Mouse (Mus musculus): Measurements from ENCODE around the gene Flg.
A peak's percentile ranks its signal among the peaks of the same experiment; 100 is the strongest.

Flg gene

DNA sequence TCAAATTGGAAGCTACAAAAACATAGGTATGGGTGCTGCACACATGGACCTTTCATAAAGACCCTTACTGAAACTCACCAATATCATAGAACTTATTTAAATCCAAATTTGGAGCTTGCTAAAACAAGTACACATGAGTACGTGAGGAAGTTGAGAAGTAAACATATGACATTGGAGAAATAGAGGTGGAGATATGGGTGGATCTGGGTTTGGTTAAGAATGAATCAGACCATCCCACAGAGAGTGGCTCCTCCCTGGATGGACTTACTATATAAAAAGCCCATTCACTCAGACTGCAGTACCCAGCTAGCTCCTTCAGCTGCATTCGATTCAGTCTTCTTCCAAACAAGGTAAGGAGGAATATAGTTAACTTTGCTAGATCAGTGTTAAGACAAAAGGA lies at the start of gene Flg:
Flg (plus strand) TSS at position 301 of the 400 bp plus-strand sequence.
- DNase-seq, result no peak

DNA sequence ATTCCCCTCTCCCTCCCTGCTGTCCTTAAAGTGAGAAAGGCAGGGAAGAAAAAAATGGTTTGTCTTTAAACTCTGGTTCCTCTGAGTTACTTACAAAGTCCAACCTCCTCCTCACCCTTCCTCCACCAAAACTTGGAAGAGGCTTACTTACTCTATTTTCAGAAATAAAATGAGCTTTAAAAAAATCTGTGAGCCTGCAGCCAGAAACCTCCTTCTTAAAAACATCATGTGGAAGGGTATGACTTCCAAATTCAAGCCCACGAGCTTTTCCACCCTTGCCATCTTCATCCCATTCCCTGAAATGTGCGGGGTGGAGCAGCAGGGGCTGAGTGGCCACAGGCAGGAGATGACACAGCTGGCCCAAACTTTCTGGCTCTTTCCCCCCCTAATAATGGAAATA lies 24.2 kb downstream of the Flg start:
- DNase-seq, result no peak

DNA sequence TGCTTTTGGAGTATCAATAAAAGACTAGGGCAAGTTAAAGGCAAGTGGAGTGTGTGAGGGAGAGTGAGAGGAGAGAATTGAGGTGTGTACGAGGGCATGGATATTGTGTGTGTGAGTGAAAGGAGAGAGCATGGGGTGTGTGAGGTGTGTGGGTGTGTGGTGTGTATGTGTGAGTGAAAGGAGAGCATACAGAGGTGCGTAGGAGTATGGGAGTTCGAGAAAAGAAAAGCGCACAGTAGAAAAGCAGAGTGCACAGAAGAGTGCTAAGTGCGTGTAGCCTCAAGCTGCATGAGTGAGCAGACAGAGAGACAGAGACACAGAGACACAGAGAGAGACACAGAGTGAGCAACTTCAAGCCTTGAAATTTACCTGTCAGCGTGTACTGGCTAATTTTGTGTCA lies 26.5 kb downstream of the Flg start:
- DNase-seq, result no peak

DNA sequence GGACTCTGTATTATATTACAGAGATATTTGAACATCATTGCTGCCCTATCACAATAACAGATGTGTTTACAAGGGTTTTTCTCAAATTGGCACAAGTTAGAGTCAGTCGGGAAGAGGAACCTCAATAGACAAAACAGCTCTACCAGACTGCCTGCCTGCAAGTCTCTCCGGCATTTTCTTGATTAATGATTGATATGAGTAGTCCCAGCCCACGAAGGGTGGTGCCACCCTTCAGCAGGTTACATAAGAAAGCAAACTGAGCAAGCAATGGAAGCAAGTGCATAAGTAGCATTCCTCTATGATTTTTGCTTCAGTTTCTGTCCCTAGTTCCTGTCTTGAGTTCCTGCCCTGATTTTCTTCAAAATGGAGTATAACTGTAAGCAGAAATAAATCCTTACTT lies 28.6 kb downstream of the Flg start:
- DNase-seq, result peak; percentile 22 to 37

DNA sequence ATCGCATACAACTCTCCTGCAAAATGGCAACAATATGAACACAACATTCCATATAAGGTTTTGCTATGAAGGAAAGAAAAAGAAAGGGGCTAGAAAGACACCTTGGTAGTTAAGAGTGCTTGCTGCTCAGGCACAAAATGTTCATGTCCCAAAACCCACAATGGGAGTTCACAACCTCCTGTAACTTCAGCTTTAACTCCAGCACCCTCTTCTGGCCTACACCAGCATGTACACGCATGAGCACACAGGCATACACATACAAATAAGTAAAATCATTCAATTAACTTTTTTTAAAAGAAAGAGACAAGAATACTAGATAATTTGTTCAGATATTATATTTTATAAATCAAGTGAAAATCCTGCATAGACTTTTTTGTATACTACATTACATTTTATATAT lies 32.8 kb downstream of the Flg start:
- DNase-seq, result peak; percentile 7 to 26

DNA sequence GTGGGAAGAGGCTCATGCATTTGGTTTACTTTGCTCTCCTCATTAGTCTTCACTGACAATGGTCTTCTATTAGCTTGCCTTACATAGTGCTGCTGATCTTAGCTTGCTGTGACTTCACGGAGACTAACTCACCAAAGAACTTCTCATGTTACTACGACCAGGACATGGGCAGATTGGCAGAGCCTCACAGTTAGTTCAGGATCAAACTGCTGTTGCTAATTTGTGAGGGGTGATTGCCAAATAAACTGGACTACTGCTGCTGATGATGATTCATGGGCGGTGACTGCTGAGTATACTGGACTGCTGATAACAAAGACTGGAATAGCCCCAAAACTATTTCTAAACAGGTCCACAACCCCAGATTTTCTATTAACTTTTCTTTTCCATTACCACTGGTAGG lies 38.0 kb downstream of the Flg start:
- DNase-seq, result no peak

DNA sequence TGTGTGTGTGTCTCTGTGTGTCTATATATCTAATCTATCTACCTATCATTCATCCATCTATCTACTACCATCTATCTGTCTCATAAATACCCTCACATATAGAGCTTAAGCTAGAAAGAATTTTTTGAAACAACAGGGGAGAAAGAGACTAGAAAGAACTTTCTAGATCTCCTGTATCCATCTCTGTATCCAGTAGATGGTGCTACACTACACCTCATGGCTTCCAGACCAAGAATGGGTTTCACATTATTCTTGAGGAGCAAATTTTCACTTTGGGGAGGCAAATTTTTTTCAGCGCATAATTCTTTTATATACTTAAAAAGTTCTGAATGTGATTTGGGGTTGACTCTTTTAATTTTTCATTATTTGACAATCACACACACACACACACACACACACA lies 41.1 kb downstream of the Flg start:
- no peak for DNase-seq

DNA sequence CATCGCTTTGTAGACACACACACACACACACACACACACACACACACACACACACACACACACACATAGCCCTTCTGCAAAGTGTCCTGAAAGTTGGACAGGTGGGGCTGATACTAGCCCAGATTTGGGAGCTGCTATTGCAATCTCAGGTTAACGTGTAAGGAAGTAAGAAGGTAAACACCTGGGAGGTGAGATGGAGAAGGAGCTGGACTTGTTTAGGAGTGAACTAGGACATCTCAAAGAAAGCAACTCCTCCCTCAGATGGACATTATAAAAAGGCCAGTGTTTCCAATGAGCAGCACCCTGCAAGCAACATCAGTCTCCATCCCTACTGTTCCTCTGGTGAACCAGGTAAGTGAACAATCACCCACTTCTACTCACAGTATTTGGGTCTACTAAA lies 46.1 kb downstream of the Flg start, which contains the start of gene Hrnr:
Hrnr (plus strand) TSS at position 301 of the 400 bp plus-strand sequence.
- DNase-seq, result no peak

DNA sequence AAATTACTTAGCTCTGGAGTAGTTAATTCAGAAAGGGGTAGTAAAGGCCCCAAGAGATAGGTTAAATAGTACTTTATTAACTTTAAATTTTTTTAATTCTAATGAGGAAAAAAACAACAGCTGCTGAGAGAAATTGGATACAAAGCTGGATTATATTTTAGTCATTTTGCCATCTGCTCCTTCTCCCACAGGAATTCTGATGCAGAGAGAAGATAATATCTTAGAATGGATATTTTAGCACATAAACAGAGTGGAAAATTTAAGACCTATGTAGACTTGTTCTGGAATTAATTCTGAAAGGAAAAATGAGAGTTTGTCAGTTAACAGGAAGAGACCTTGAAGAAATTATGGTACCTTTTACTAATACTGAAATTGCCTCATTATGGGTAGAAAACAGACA lies 64.4 kb downstream of the Flg start:
- no peak for DNase-seq

DNA sequence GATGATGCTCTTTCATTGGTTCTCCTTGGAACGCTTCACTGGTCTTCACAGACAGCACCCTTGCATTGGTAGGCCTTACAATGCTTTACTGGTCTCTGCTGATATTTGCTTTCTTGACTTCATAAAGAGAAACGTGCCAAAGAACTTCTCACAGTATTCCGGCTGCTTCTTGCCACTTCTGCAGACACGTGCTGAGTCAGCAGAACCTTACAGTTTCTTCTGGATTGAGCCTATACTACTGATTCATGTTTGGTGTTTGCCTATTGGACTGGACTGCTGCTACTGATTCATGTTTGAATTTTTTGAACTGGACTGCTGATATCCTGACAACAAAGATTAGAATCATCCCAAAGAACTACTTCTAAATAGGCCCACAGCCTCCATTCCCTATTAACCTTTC lies 66.7 kb downstream of the Flg start:
- no peak for DNase-seq
